ENCODE assay signal across 11 mouse cellular contexts in the genomic region with DNA sequence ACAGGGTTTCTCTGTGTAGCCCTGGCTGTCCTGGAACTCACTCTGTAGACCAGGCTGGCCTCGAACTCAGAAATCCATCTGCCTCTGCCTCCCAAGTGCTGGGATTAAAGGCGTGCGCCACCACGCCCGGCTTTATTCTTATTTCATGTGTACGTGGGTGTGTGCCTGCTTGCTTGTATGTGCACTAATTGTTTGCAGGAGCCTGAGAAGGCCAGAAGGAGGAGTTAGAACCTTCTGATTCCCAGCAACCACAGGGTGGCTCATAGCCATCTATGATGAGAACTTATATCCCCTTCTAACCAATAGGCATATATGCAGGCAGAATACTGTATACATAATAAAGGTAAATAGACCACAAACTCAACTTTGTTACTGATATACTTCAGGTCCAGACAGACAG. TPM values are rescaled to one million over a fixed set of nuclear protein-coding genes. Genes with fewer than 3 reads are reported as not detected.
"Had no signal": no experiment of that assay in that cellular context is flagged by ENCODE, and none has a peak within 500 bp of the region (broad histone marks: within the 10 kb centered on the region; RNA-seq: fewer than 3 reads in every experiment).

No protein-coding gene starts in this region.

RNA-seq across cellular contexts. Expression of a gene that starts 1.3 kb away (rescaled TPM):
- total RNA-seq: megakaryocyte progenitor cell, adult 5-6 weeks; neutrophil, adult 5-6 weeks had no signal
- polyA plus RNA-seq: liver, postnatal 0 days; macrophage had no signal

RNA-seq across cellular contexts. Expression of a gene that starts 9.6 kb away (rescaled TPM):
- total RNA-seq: megakaryocyte progenitor cell, adult 5-6 weeks had no signal
- polyA plus RNA-seq: liver, postnatal 0 days; lung, embryonic 15.5 days; macrophage; myocyte; neural tube, embryonic 12.5 days; spleen, adult 2 months; stomach, embryonic 15.5 days; stomach, postnatal 0 days; thymus, adult 2 months had no signal

RNA-seq across cellular contexts. Expression of a gene that starts 10.3 kb away (rescaled TPM):
- total RNA-seq: neutrophil, adult 5-6 weeks had no signal
- polyA plus RNA-seq: macrophage had no signal
